Mouse (Mus musculus): ENCODE results near the gene Vcan. TPM values are rescaled to one million over a fixed set of nuclear protein-coding genes. Genes with fewer than 3 reads are reported as not detected.
"Not testable (repeated sequence)": the region's sequence is repeated elsewhere in the genome, so short reads cannot be mapped to it uniquely, and the experiment has no call there.

Gene Vcan
- 10 to 100 TPM; 21.2 to 23.3 TPM for total RNA-seq (2021)
- long read RNA-seq, experiment 1, full-length matches to known transcripts: 1 of 1 reads
- long read RNA-seq, experiment 1, partial matches to known transcripts: 0 of 1 reads
- long read RNA-seq, experiment 1, other reads (novel, unspliced or antisense): 0 of 1 reads
- long read RNA-seq, experiment 2: 0 reads

DNA sequence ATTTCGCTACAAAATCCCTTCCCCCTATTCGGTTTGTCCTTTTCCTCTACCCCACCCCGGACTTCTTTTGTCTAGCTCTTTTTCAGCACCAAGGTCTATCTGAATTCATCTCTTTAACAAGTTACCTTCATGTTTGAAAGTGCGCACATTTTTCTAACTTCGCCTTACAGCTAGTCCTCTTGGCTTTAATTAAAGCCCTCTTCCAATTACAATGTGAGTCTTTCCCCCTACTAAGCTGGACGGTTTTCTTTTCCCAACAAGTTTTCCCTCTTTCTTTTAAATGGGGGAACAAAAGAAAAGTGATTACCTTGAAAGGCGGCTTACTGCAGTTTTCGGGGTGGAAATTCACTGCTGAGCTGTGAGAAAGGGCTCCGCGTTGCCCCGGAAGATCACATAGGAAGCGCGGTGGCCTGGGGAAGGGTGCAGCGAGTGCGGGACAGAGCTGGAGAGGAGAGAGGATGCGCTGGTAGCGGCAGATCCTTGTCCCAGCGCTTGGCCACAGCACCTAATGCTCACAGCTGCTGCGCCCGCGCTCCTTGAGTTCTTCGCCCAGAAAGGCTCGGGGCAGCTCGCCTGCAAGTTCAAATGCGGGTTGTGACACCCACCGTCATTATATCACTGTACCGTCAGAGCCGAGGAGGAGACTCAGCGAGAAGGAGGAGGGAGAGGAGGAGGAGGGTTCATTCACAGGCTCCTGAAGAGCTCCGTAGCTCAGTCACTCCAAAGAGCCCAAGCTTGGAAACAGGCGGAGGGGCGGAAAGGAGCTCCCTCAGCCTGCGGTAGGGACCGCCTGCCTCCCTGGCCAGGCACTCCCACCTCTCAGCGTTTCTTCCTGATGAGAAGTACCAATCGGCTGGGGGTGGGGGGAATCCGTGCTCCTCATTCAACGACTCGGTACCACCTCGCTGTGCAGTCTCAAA is at the start of gene Vcan:
TSS of gene Vcan (minus strand) at position 744 of the 920 bp plus-strand sequence.
- intact Hi-C loops (cut with DNase I): loop anchor here (5.0 kb wide), 2 partner anchors 345 to 1100 kb away; partner anchors contain the start of genes Tmem167 and Xrcc4
- DNase-seq (ENCODE audit: low spot score in 2 of 2): peak; percentile 14 to 37

DNA sequence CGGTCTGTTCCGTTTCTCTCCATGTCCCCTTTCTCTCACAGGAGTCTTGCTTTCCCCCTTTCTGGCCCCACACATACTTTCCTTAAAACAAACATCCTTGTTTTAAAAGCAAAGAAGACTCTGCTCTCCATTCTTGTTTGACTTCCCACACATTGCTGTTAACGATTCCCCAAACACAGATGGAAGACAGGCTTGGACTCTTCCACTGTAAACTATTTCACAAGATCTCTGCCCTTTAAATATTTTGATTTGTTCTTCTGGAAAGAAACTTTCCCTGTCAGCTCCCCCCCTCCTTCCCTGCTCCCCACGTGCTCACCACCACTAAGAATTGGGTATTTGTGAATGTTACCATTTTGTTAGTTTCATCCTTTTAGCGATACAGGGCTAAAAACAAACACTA is 49.2 kb upstream of the Vcan start:
- no peak for DNase-seq (ENCODE audit: low spot score in 2 of 2)
- intact Hi-C loops (cut with DNase I): no loop called here

DNA sequence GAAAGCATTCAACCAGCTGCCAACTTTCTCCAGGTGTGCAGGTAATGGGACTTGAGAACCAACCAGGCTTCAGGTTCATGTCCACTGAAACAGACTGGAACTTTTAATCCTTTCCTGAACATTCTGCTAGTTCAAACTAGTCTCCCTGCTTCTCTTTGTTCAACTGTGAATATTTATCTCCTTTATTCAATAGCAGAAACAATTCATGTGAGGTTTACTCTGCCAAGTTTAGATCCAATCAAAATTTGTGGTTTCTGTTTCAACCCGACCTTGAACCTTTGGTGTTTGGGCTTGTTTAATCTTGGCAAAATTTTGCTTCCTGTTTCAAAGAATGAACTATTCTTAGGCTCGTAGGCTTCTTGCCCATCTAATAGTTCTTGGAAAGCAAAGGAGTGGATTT is 40.6 kb upstream of the Vcan start:
- intact Hi-C loops (cut with DNase I): no loop called here
- DNase-seq (ENCODE audit: low spot score in 2 of 2): no peak

DNA sequence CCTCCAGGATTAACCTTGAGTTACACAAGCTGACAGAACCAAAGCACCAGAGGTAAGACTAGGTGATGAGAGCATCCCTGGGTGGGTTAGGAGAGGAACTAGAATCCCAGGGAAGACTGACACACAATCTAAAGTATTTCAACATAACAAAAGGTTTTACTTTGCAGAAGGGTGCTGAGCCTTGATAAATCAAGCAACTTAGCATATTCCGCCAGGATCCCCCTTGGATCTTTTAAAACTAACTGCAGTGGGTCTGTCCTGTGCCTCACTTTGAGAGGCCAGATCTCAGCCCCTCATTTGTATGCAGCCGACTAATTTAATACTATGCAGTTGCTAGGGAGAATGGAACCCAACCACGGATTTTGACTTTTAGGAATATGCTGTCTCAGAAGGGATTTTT is 38.0 kb upstream of the Vcan start:
- intact Hi-C loops (cut with DNase I): no loop called here
- no peak for DNase-seq (ENCODE audit: low spot score in 2 of 2)

DNA sequence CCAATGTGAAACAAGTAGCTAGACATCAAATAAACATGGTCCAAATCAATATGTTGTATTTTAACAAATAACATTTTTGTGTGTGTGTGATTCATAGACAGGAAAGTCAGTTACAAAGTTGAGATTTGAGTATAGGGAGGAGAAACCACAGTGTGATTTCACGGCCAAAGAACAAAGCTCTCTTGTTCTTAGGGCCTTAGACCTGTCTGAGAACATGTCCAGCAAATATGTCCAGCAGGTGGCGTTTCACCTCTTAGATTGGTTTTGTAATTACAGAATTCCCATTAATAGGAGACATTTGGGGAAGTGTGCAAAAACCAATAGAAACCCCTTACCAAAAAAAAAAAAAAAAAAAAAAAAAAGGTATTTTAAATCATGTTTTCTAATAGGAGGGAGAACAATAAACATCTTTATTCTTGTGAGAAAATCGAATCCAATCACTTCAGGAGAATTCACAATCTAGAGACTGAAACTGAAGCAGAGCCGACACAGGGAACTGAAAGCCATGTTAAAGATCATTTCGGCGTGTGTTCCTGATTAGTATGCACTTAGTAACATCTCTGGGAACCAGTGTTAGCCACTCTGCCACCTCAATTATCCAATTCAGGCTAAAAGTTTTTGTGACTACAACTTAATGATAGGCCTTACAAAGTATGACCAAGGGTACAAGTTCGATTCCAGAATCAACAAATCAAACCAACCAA is 37.1 kb upstream of the Vcan start:
- DNase-seq (ENCODE audit: low spot score in 2 of 2): peak; percentile 30 to 72
- intact Hi-C loops (cut with DNase I): loop anchor here (5.0 kb wide), 1 partner anchor 1063 kb away; no protein-coding TSS in a partner anchor

DNA sequence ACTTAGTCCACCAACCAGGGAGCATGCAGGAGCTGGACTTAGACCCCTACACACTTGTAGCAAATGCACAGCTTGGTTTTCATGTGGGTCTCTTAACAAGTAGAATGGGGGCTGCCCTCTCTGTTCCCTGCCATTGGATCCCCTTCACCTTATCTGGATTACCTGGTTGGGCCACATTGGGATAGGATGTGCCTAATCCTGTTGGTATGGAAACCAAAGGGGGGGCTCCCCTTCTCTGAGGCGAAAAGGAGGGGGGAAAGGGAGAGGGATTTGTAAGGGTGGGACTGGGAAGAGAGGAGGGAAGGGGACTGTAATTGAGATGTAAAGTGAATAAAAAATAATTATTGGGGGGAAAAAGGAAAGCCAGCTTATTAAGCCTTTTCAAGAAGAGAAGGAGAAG is 35.5 kb upstream of the Vcan start:
- no peak for DNase-seq (ENCODE audit: low spot score in 2 of 2)
- intact Hi-C loops (cut with DNase I): loop anchor here (5.0 kb wide), 1 partner anchor 1065 kb away; no protein-coding TSS in a partner anchor

DNA sequence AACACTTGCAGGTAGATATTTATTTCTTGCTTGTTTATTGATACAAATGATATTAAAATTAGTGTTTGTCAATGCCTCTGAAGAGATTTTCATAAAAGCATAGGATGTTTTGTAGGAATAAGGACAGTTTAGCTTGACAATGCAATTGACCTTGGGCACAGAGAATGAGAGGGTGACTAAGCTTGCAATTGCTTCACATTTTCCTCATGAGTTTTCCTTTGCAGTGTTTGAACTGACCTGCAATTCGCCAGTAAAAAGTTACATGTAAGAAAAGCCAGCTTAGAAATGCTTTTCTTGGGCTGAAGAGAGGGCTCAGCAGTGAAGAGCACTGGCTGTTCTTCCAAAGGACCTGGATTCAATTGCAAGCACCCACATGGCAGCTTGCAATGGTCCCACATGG is 34.8 kb upstream of the Vcan start:
- intact Hi-C loops (cut with DNase I): loop anchor here (5.0 kb wide), 1 partner anchor 1065 kb away; no protein-coding TSS in a partner anchor
- DNase-seq (ENCODE audit: low spot score in 2 of 2): no peak

DNA sequence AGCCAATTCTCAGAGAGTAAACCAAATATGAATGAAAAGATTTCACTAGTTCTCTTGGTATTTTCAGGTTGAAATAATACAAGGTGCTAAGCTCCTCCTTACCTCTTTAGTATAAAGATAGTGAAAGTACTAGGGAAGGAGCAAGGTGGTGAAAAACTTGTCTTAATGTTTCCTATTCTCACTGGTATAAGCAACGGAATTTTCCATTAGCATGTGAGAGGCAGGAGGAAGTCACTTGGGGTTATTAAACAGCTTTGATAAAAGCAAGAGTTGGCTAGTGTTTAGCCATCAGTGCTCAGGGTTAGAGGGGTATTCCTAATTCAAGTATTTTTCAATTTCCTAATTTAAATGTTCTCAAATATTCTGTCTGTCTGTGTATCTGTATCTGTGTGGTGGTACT is 24.2 kb upstream of the Vcan start:
- intact Hi-C loops (cut with DNase I): no loop called here
- no peak for DNase-seq (ENCODE audit: low spot score in 2 of 2)

DNA sequence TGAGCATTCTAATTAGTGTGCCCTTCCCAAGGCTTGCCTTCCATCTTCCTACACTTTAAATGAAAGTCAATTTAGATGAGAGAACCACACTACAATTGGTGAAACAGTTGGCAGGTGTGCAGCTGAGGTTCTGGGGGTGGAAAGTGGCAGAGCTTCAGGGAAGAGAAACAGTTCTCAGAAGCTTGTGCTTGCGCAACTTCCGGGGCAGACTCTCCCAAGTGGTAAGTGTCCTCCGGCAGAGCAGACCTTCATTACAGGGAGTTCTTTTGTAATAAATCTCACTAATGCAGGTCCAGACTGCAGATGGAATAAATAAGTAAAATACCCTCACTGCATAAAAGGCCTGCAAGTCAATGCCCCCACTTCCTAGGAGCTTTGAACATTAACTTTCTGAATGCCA is 23.7 kb upstream of the Vcan start:
- intact Hi-C loops (cut with DNase I): no loop called here
- DNase-seq (ENCODE audit: low spot score in 2 of 2): no peak

DNA sequence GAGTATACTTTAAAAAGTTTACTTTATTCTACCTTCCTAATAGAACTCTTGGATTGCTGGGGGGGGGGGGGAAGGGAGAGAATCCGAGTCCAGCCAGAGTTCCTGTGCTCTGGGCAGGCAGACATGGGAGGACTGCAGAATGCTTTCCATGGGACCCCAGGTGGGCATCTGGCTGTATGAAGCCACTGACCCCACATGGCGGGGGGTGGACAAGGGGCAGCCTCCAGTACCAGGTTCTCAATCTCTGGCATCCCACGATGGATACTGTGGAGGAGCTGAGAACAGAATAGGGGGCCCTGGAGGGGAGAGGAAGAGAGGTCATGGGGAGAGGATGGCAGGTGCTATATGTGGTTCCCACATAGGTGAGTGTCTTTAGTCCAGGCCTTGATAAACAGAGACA is 20.0 kb upstream of the Vcan start:
- intact Hi-C loops (cut with DNase I): no loop called here
- DNase-seq (ENCODE audit: low spot score in 2 of 2): no peak

DNA sequence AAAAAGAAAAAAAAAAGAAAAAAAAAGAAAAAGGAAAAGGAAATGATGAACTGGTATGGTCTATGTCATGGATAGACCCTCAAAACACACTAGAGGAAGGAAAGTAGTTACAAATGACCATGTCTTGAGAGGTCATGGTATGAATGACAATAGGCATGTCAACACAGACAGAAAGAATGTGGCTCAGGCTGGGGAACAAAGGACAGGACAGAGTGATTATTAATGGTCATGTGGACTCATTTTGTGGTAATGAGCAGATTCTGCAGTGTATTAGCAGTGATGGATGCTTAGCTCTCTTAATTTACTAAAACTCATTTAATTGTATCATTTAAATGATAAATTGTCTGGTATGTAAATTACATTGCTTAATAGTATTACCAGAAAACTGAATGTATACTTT is 14.0 kb upstream of the Vcan start:
- intact Hi-C loops (cut with DNase I): no loop called here

DNA sequence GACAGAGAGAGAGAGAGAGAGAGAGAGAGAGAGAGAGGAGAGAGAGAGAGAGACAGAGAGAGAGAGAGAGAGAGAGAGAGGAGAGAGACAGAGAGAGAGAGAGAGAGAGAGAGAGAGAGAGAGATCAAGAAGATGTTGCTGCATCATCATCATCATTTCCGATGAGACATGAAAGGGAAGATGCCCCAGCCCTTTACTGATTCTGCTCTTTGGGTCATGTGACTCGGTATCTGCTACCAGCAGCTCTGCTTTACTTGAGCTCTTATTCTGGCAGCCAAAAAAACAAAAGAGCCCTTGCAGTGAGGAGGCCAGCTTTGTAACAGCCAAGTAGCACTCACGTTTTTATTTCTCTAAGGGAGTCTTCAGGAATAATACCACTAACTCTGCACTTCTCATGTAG is 8.3 kb upstream of the Vcan start:
- DNase-seq (ENCODE audit: low spot score in 2 of 2); intact Hi-C loops (cut with DNase I): not testable (repeated sequence)

More for the DNA sequence above, 14.0 kb upstream of the Vcan start:
- DNase-seq (ENCODE audit: low spot score in 2 of 2): no peak

DNA sequence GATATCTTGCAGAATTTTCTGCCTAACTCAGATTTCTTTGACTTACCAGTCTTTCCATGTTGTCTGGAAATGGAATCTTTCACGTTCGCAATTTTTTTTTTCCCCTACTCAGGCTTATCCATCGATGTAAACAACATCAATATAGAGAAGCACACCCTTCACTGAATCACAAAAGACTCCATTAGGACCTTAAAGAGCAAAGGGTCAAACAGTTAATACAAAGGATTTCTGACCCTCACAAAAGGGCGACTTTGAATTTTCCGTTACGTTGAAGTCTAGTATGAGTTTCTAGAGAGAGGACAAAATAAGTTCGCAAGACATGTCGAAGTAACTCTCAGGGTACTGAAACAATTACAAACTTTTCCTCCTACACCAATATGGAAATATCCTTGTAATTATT is 892 bp upstream of the Vcan start:
- intact Hi-C loops (cut with DNase I): loop anchor here (5.0 kb wide), 2 partner anchors 344 to 1099 kb away; partner anchors contain the start of genes Tmem167 and Xrcc4

DNA sequence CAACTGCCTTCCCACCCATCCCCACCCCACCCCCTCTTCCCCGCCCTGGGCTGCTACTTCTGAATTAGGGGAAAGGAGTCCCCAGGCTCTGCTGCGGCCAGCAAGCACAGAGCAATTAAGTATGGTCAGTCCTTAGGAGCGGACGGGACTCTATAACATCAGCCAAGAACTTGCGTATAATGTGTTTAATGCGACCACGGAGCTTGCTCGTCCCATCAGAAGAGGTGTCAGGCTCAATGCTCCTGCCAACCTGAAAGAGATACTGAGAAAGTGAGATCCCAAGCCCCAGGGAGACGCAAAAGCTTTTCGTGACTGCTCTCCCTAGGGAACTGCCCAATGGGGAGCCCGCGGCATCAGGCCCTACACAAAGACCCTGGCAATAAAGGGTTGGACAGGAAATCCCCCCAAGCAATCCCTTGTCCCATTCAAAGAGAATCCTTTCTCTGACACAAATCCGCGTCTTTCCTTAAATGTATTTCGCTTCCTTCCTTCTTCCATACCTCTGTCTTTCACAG is 434 bp upstream of the Vcan start:
- intact Hi-C loops (cut with DNase I): loop anchor here (5.0 kb wide), 2 partner anchors 345 to 1100 kb away; partner anchors contain the start of genes Tmem167 and Xrcc4
- DNase-seq (ENCODE audit: low spot score in 2 of 2): no peak

More for the DNA sequence above, 892 bp upstream of the Vcan start:
- DNase-seq (ENCODE audit: low spot score in 2 of 2): no peak

DNA sequence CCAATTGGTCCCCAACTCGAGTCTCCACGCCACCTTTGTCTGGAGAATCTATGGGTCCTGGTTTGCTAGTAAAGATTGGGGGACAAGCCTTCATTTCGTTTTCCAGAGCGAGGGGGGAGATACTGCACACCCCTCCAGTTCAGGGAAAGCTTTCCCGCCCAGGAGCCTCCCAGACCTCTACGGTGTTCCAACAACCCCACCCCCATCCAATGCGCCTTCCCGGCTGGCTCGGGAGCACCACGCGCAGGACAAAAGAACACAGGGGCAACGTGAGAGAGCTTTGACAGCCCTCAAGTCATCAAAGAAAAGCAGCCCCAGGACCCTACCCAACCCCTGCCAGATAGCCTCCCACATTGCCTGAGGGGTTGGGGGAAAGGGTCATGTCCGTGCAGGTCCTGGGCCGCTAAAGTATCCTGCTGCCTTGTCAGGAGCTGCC is 1.2 kb downstream of the Vcan start:
- DNase-seq (ENCODE audit: low spot score in 2 of 2): peak in 1 of 2 experiments; percentile 1

DNA sequence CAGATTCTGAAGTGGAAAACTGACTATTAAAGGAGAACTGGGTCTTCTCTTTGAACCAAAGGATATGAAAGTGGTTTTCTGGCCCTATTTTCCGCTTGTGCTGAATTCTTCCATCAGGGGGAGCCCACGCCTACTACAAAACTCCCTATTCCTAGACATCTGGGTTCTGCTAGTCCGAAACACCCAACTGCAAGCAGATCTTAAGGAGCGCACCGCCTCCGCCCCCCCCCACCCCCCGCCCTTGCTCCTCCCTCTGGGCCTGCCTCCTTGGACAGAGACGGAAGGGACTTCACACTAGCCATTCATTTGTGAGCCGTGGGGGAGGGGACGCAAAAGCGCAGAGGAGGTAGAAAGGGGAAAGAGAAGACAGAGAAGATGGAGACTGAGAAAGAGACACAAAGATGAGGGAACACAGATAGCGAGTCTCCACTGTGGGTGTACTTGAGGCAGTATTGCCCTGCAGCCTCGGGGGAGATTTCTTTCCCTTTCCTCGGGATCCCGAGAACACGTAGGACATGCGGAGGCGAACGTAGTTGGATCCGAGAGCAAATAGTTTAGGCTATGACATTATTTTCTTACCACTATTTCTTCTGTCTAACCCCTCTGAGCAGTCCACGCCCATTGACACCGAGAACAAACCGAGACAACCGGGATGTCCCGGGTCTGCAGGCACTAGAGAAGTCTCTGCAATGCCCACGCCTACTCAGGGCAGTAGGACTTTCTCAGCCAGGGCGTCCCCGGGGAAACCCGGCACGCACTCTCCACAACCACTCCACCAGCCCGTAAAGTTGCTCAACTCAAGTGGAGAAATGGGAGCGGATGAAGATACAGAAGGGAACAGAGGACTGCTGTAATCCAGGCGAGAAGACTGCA is 1.8 kb downstream of the Vcan start:
- intact Hi-C loops (cut with DNase I): loop anchor here (5.0 kb wide), 2 partner anchors 347 to 1102 kb away; partner anchors contain the start of genes Tmem167 and Xrcc4
- DNase-seq (ENCODE audit: low spot score in 2 of 2): peak; percentile 81 to 90

More for the DNA sequence above, 1.2 kb downstream of the Vcan start:
- intact Hi-C loops (cut with DNase I): loop anchor here (5.0 kb wide), 2 partner anchors 346 to 1101 kb away; partner anchors contain the start of genes Tmem167 and Xrcc4

DNA sequence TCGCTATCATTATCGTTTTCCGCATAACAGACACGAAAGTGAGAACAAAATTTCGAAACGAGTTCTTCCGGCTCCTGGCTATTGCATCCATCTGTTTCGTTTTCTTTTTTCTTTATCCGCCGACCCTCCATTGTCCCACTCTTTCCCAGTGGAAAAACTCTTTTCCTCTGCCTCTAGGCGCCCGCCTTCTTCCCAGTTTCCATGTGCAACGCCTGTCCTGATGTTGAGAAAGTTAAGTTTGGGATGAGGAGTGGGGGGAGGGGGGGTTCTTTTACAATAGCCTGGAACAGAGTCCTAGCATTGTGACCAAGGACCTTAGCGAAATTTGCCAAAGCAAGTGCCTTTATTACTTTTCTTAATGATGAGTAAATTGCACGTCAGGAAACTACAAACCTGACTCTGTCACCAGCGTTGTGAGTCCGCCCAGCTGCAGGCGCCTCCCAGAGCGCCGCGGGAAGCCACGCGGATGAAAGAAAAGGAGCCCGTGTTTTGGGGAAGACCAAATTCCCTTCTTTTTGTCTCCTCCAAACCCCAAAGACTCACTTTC is 2.5 kb downstream of the Vcan start:
- intact Hi-C loops (cut with DNase I): loop anchor here (5.0 kb wide), 2 partner anchors 348 to 1103 kb away; partner anchors contain the start of genes Tmem167 and Xrcc4
- DNase-seq (ENCODE audit: low spot score in 2 of 2): no peak
